Mouse (Mus musculus): Measurements from ENCODE around the gene Gigyf1.

GRCm38 (mm10) chr5:137519691-137520550 lies 1.6 kb downstream of the Gigyf1 start:
- no peak for TF ChIP-seq USF1 (IDR thresholded peaks at IDR 0.05; ENCODE audit: low read depth, low read length)
- TF ChIP-seq RAD21 (IDR thresholded peaks at IDR 0.05; ENCODE audit: low read depth, low read length): no peak
- no peak for TF ChIP-seq JUN (IDR thresholded peaks at IDR 0.05; ENCODE audit: insufficient read depth, low read depth, low read length)
- no peak for TF ChIP-seq POLR2A (IDR thresholded peaks at IDR 0.05; ENCODE audit: low read depth, low read length)
- no peak for TF ChIP-seq TBP (conservative IDR thresholded peaks at IDR 0.05; ENCODE audit: low read depth, low read length)
- no peak for TF ChIP-seq TCF12 (IDR thresholded peaks at IDR 0.05; ENCODE audit: low read depth, low read length)
- no peak for TF ChIP-seq BHLHE40 (IDR thresholded peaks at IDR 0.05; ENCODE audit: low read depth, low read length)
- TF ChIP-seq CTCF (conservative IDR thresholded peaks at IDR 0.05 in 1 of 2, IDR thresholded peaks at IDR 0.05 in 1 of 2; ENCODE audit: low read depth in 2 of 2, low read length in 2 of 2): no peak
- TF ChIP-seq HCFC1 (IDR thresholded peaks at IDR 0.05; ENCODE audit: low read depth, low read length): no peak
- TF ChIP-seq ETS1 (conservative IDR thresholded peaks at IDR 0.05; ENCODE audit: low read depth, low read length): no peak
- TF ChIP-seq EP300 (IDR thresholded peaks at IDR 0.05; ENCODE audit: low read length): no peak
